15 mouse cellular contexts compared by ENCODE assay signal in genomic region chr6:32309147-32309546, GRCm38 (mm10).
"Had no signal": no experiment of that assay in that cellular context is flagged by ENCODE, and none has a peak within 500 bp of the region (broad histone marks: within the 10 kb centered on the region; RNA-seq: fewer than 3 reads in every experiment).

No protein-coding gene starts in this region.

- ATAC-seq: intestine, embryonic 16.5 days; liver, embryonic 12.5 days had no signal

- DNase-seq: gastrocnemius, adult 2 months; gastrocnemius, postnatal 10 days; gastrocnemius, postnatal 25 days; heart, adult 2 months; heart, postnatal 4 days; kidney, adult 11 months; kidney, adult 2 months; kidney, adult 9 months; kidney, postnatal 14 days; kidney, postnatal 36 days; layer of hippocampus, adult 9-11 months; layer of hippocampus, postnatal 36 days; left cerebral cortex, postnatal 4 days had no signal
